Mouse (Mus musculus): ENCODE measurements at regions not wholly inside any gene's neighbourhood (a gene's known extent, or its start where the extent isn't known, plus 50 kb on each side); places are given as distances from the start of the nearest gene placed in this dataset.

GRCm38 (mm10) chr19:60015614-60016300 is 72.3 kb upstream of the Rab11fip2 start:
- TF ChIP-seq POLR2A (IDR thresholded peaks at IDR 0.05; ENCODE audit: borderline replicate concordance, control insufficient read depth, low read depth, low read length): no peak
- no peak for TF ChIP-seq CTCF (IDR thresholded peaks at IDR 0.05; ENCODE audit: control insufficient read depth, insufficient read depth, low read length)
- Histone ChIP-seq H3K4me1 (ENCODE audit: control insufficient read depth, insufficient read depth, low read length) (no peaks in the 10 kb centered on the region), H3K4me3 (replicated peaks; ENCODE audit: control insufficient read depth, low read depth, low read length) (no peak overlapping the region), H3K27ac (ENCODE audit: control insufficient read depth, insufficient read depth, low read depth, low read length, poor library complexity) (no peak overlapping the region)
- 78% methylated on average over 12 of the region's 12 CpGs for WGBS

- TF ChIP-seq CTCF (IDR thresholded peaks at IDR 0.05; ENCODE audit: control insufficient read depth, insufficient read depth, low read length) (no peak), POLR2A (IDR thresholded peaks at IDR 0.05; ENCODE audit: borderline replicate concordance, control insufficient read depth, low read depth, low read length) (no peak)
- WGBS: 87% methylated on average over 1 of the region's 1 CpGs
- Histone ChIP-seq H3K4me1 (ENCODE audit: control insufficient read depth, insufficient read depth, low read length) (no peaks in the 10 kb centered on the region), H3K27ac (ENCODE audit: control insufficient read depth, insufficient read depth, low read depth, low read length, poor library complexity) (no peak overlapping the region), H3K4me3 (replicated peaks; ENCODE audit: control insufficient read depth, low read depth, low read length) (no peak overlapping the region)
Observed at GRCm38 (mm10) chr19:59995557-59995956, 52.1 kb upstream of the Rab11fip2 start.
